Mouse (Mus musculus) testis, adult 2 months (tissue): Measurements from ENCODE around the gene Ccdc157. TPM values are rescaled to one million over a fixed set of nuclear protein-coding genes. Genes with fewer than 3 reads are reported as not detected.
A peak's percentile ranks its signal among the peaks of the same experiment; 100 is the strongest.
"Not testable (repeated sequence)": the region's sequence is repeated elsewhere in the genome, so short reads cannot be mapped to it uniquely, and the experiment has no call there.

Experiments
- H3K27ac ChIP-seq: fragments of 200-500 bp; 2 replicates; pipeline ENCODE4 v1.5.1; 2012; ENCODE audit warnings: low read depth, low read length; ENCODE audit not compliant: control insufficient read depth, insufficient read depth
- H3K27me3 ChIP-seq: fragments of 200-500 bp; 2 replicates; pipeline ENCODE4 v1.6.1; 2012; ENCODE audit warnings: mild to moderate bottlenecking, low read length, moderate library complexity; ENCODE audit not compliant: control insufficient read depth, insufficient read depth
- H3K36me3 ChIP-seq: fragments of 200-500 bp; 2 replicates; pipeline ENCODE4 v1.6.1; 2012; ENCODE audit warnings: mild to moderate bottlenecking, low read length; ENCODE audit not compliant: control insufficient read depth, insufficient read depth
- H3K4me1 ChIP-seq: fragments of 200-500 bp; 2 replicates; pipeline ENCODE4 v1.6.1; 2012; ENCODE audit warnings: low read length; ENCODE audit not compliant: control insufficient read depth, insufficient read depth
- H3K4me3 ChIP-seq: fragments of 200-500 bp; 2 replicates; pipeline ENCODE4 v1.5.1; 2012; ENCODE audit warnings: low read depth, mild to moderate bottlenecking, low read length, moderate library complexity, mixed read lengths; ENCODE audit not compliant: control insufficient read depth
- CTCF ChIP-seq: fragments of 200-500 bp; IDR thresholded peaks from 2 replicates; pipeline ENCODE4 v1.5.1; 2012; ENCODE audit warnings: low read depth, mild to moderate bottlenecking, inconsistent platforms, low read length, moderate library complexity; ENCODE audit not compliant: control insufficient read depth, insufficient read depth, insufficient replicate concordance
- POLR2A ChIP-seq: fragments of 200-500 bp; IDR thresholded peaks from 2 replicates; pipeline ENCODE4 v1.6.1; 2012; ENCODE audit warnings: low read depth, mild to moderate bottlenecking, inconsistent platforms, low read length, moderate library complexity; ENCODE audit not compliant: control insufficient read depth
- polyA plus RNA-seq: library from polyadenylated mRNA; depleted of rRNA; stranded (reverse); fragments of >200 nt; gene quantifications from 2 replicates; pipeline ENCODE4 v1.2.3, GENCODE M21; 2012

The Ccdc157 gene
- polyA plus RNA-seq, 1 experiment, result 48.8 TPM

DNA sequence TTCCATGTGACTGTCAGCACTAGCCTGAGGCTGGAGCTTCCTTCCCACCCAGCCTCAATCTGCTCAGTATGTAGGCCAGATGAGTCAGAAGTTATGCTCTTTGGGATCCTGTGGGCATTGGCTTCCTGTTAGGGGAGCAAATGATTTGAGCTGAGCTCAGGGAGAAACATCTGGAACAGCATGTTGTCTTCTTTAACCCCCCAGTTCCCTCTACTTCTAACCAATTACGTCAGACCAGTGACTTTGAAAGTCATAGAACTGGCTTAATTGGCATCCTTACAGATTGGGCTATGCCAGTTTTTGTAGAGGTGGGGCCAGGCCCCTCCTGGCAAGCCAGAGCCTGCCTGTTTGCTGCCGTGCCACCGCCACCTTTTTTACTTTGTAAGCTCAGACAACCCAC lies 30.6 kb upstream of the Ccdc157 start:
- 0 out of 2 replicates have a peak overlapping the region, but pooled peaks have one; percentile 9 for H3K27ac ChIP-seq
- no peaks in the 10 kb centered on the region for H3K27me3 ChIP-seq

DNA sequence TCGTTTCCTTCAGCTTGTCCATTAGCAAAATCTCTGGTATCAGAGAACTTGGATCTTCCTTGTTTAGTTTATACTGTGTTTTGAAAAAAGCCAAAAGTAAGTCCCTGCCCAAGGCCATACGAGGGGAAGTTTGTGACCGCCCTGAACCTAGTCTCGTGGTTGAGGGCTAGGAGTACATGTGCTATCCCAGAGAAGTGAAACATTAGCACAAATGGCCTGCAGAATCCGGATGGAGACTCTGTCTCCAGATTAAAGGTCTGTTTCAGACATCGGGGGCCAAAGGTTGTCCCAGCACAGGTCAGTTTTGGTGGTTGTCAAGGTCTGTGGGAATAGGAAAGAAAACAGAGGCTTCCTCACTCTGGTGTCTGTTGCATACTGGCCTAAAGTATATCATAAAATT lies 29.1 kb upstream of the Ccdc157 start:
- TF ChIP-seq POLR2A (no peak), CTCF (no peak)
- H3K27ac ChIP-seq, result no peak overlapping the region
- peaks cover 15% of the 10 kb centered on the region for H3K4me1 ChIP-seq
- H3K27me3 ChIP-seq, result no peaks in the 10 kb centered on the region
- no peak overlapping the region for H3K4me3 ChIP-seq
- 0 out of 2 replicates have a peak, but pooled peaks cover 2% of the 10 kb centered on the region for H3K36me3 ChIP-seq

More for the DNA sequence above, 30.6 kb upstream of the Ccdc157 start:
- Histone ChIP-seq H3K36me3 (0 out of 2 replicates have a peak, but pooled peaks cover 2% of the 10 kb centered on the region), H3K4me1 (peaks cover 15% of the 10 kb centered on the region), H3K4me3 (no peak overlapping the region)
- TF ChIP-seq CTCF (no peak), POLR2A (no peak)

DNA sequence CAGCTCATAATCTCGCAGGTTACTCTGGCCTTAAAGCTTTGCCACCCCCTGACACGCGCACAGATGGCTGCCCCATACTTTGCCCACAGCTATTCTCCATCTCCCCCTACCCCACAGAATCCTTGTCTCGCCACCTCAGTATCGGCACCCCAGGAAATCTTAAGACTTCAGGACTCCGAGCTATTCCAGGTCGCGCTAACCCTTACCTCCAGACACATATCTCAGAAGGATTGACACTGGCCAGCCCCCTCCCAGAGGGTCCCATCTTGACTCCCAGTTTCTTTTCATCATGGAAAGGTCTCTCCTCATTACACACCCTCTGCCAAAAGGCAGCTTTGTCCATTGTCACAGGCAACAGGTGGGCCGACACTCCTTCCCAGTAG lies 27.2 kb upstream of the Ccdc157 start:
- Histone ChIP-seq H3K4me3 (peak overlapping the region; percentile 90), H3K36me3 (peaks cover 2% of the 10 kb centered on the region), H3K4me1 (peaks cover 15% of the 10 kb centered on the region), H3K27me3 (no peaks in the 10 kb centered on the region), H3K27ac (peak overlapping the region; percentile 95)
- TF ChIP-seq CTCF (no peak), POLR2A (no peak)

DNA sequence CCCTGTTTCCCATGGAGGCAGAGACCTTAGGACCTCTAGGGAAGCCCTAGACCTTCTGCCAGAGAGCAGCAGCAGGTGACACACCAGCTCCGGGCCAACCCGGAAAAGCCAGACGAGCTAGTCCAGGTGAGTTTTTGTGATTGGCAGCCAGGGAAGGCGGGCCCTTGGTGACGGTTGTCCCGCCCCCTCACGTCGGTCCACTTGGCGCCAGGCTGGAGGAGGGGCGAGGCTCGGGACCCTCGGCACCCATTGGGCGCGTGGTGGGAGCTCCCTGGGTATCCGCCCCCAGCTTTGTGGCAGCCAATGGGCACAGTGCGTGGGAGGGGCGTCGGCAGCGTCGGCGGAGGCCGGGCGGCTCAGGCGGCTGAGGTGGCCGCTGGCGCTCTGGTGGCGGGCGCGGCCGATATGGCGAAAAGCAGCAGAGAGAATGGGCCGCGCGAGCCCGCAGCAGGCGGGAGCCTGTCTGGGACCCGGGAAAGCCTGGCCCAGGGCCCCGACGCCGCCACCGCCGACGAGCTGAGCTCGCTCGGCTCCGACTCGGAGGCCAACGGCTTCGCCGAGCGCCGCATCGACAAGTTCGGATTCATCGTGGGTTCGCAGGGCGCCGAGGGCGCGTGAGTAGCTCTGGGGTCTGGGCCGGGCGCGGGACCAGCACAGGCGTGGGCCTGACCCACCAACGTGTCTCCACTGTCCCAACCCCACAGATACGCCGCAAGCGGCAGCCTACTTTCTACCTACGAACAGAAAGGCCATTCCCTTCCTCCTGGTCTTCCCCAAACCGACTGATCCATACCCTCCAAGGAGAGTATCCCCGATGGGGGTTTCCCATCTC lies 26.6 kb upstream of the Ccdc157 start, which contains the start of gene Tbc1d10a:
Gene Tbc1d10a (plus strand): TSS at position 304 of the 832 bp plus-strand sequence.
- Histone ChIP-seq H3K27ac (peak within 1 kb of the TSS; percentile 95), H3K36me3 (no peaks in the 10 kb centered on the region; the same call in none of the 2 replicates), H3K4me3 (peak within 1 kb of the TSS; percentile 90), H3K4me1 (peaks cover 15% of the 10 kb centered on the region), H3K27me3 (no peaks in the 10 kb centered on the region)
- peak; percentile 90 for TF ChIP-seq POLR2A
- TF ChIP-seq CTCF, result no peak

GRCm38 (mm10) chr11:4185480-4185879 lies 25.4 kb upstream of the Ccdc157 start:
- peaks cover 13% of the 10 kb centered on the region for H3K4me1 ChIP-seq
- H3K4me3 ChIP-seq, H3K27me3 ChIP-seq: not testable (repeated sequence)

GRCm38 (mm10) chr11:4184251-4184952 lies 24.3 kb upstream of the Ccdc157 start:
- Histone ChIP-seq H3K36me3 (no peaks in the 10 kb centered on the region; the same call in none of the 2 replicates), H3K27ac (no peak overlapping the region), H3K4me1 (peaks cover 12% of the 10 kb centered on the region), H3K27me3 (no peaks in the 10 kb centered on the region), H3K4me3 (no peak overlapping the region)
- no peak for TF ChIP-seq CTCF
- TF ChIP-seq POLR2A, result no peak

More at GRCm38 (mm10) chr11:4185480-4185879, 25.4 kb upstream of the Ccdc157 start:
- not testable (repeated sequence) for H3K36me3 ChIP-seq, H3K27ac ChIP-seq

DNA sequence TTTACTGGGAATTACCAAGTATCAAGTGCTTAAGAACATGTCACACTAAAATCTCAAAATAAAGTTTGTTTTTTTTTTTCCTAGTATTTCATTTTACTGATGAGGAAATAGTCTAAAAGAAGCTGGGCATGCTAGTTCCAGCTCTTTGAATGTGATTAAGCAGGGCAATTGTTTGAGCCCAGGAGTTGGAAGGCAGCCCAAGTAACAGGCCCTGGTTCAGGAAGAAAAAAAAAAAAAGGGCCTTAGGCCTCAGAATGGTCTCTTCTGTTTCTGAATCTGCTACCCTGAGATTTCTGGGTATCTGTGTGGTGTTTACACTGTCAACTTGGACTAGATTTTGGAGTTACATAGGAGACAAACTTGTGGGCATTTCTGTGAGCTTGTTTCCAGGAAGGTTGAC lies 23.4 kb upstream of the Ccdc157 start:
- Histone ChIP-seq H3K27ac (no peak overlapping the region; the same call in 1 of the 2 replicates), H3K36me3 (no peaks in the 10 kb centered on the region; the same call in none of the 2 replicates)
- TF ChIP-seq CTCF, result no peak
- TF ChIP-seq POLR2A, result no peak

More for the DNA sequence above, 23.4 kb upstream of the Ccdc157 start:
- Histone ChIP-seq H3K4me1 (peaks cover 12% of the 10 kb centered on the region), H3K4me3 (no peak overlapping the region), H3K27me3 (no peaks in the 10 kb centered on the region)
